Mouse (Mus musculus): ENCODE data around the gene Ankfn1. TPM values are rescaled to one million over a fixed set of nuclear protein-coding genes. Genes with fewer than 3 reads are reported as not detected.

Gene Ankfn1
- total RNA-seq, 1 experiment from 2014 or later = not detected

DNA sequence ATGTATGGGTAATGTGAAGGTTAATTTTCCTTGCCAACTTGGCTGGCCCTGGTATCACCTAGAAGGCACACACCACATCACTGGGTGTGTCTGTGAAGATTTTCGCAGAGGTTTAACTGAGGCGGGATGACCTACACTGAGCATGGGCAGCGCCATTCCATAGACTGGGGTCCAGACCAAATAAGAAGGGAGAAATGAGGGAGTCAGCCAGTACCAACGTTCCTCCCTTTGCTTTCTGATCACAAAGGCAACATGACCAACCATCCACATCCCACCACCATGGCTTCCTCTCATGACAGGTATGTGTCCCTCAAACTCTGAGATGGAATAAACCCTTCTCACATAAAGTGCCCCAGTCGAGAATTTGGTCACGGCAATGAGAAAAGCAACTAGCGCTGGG is 68.9 kb downstream of the Ankfn1 start:
- ATAC-seq (replicated peaks in 1 of 2; ENCODE audit: insufficient read depth in 1 of 2, low FRiP score in 2 of 2, low TSS enrichment in 1 of 2, low read depth in 1 of 2, poor library complexity in 2 of 2, severe bottlenecking in 2 of 2) = no peak

DNA sequence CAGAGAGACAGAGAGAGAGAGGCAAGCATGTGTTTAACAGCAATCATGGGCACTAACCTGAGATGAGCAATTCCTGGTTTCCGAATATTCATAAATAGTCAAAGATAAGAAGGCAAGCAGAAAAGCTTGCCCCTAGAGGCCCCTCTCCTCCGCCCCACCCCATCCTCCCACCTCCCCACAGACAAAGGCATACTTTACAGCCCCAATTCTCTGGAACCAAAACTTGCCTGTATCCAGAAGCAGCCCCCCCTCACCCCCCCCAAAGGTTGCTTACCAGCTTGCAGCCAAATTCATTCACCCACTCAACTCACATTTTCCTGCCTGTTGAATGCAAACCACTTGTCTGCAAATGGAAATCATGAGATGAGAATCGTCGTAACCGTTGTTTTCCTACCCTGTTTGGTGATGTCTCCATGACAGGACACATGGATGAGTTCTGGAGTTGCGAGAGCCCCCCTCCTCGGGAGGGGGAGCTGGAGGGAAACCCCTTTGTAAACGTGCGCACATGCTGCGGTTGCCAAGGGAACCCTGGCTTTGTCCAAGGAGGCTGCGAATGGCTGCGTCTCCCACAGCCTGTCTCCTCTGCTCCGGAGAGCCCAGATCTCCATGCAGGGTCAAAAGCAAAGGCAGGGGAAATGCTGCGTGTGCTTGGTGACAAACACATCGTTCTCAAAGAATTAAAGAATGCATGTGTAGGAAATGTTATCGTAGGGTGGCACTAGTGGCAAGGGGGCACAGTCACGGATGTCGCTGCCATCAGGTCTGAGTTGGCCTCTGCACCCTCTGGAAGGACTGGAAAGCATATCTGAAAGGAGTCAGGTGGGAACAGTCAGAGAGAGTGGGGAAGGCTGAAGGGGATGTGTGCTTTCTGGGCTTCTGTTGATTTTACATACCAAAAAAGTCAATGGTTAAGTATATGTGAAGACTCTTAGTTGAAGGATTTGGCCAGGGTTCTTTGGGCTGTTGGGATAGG is 80.7 kb downstream of the Ankfn1 start:
- ATAC-seq (replicated peaks in 1 of 2; ENCODE audit: insufficient read depth in 1 of 2, low FRiP score in 2 of 2, low TSS enrichment in 1 of 2, low read depth in 1 of 2, poor library complexity in 2 of 2, severe bottlenecking in 2 of 2) = no peak

DNA sequence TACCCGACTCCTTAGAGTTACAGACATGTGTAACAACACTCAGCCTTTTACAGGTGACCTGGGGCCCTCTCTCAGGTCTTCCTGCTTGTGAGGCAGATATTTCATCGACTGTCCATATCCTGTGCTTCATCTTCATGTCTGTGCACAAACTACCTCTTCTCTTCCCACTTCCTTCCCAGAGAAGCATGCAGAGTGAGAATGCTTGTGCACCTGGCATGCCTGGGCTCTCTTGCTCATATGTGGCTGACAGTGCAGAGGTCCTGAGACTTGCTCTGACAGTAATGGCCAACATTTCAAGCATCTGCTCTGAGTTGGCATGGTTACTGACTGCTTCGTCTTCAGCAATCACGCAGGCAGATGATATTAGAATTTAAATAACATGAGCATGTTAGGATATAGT is 83.8 kb downstream of the Ankfn1 start:
- ATAC-seq (replicated peaks in 1 of 2; ENCODE audit: insufficient read depth in 1 of 2, low FRiP score in 2 of 2, low TSS enrichment in 1 of 2, low read depth in 1 of 2, poor library complexity in 2 of 2, severe bottlenecking in 2 of 2) = no peak

DNA sequence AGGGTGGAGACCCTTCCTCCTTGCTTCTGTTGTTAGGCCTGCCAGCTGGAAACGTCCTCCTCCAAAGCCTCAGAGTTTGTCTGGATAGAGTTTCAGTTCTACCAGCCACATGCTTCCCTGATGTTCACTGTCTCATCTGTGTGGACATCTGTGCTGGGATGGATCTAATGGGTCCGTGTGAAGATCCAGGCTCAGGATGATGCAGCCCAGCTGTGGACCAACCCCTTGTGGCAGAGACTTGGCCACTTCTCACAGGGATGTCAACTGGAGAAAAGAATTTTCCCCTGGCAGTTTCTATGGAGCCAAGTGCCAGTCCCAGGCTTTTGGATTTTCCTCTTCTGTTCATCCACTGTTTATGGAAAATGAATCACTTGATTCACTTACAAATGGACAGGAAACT is 100.5 kb downstream of the Ankfn1 start:
- no peak for ATAC-seq (replicated peaks in 1 of 2; ENCODE audit: insufficient read depth in 1 of 2, low FRiP score in 2 of 2, low TSS enrichment in 1 of 2, low read depth in 1 of 2, poor library complexity in 2 of 2, severe bottlenecking in 2 of 2)

DNA sequence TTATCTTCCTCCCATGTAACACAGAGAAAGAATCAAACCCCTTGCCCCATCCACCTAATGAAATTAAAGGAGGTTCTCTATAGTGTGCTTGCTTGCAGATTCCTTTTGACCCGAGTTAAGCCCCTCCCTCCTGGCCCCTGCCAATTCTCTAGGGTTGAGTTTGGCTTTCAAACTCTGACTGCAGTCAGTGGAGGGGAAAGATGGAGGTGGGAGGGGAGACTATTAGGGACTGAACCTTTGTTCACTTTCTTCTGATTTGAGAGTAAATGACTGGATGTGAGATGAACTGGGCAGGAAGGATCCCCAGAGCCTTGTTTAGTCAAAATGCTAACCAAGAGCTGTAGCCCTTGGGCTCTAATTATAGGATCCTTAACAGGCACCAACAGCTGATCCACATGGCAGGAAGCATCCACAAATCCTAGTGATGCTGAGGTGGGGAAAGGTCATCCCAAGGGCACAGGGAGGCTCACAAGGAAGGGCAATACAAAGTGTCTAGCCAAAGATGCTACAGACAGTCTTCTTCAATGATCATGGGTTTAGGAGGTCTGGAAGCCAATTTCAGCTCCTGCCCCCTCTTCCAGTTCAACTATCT is 103.4 kb downstream of the Ankfn1 start:
- no peak for ATAC-seq (replicated peaks in 1 of 2; ENCODE audit: insufficient read depth in 1 of 2, low FRiP score in 2 of 2, low TSS enrichment in 1 of 2, low read depth in 1 of 2, poor library complexity in 2 of 2, severe bottlenecking in 2 of 2)

DNA sequence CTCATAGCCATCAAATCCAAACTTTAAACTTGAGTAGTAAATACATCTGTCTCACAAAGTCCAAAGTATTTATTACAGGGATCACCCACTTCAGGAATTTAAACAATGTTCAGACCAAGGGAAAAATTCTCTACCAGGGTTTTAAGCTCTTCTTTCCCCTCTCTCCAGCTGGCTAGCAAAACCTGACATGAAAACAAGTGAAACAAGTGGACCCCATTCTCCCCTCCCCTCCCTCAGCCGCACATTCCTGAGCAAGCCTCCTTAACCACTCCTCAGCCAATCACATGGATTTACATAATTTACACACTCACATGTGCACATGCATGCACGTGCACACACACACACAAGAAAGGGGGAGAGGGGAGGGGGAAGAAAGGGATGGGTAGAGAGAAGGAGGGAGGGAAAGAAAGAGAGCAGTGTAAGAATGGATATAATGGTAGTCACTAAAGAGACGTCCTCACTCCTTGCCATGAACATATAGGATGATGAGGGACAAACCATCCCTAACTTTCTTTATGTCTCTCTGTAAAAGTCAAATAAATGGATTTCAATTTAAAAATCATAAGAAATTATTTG is 104.9 kb downstream of the Ankfn1 start:
- no peak for ATAC-seq (replicated peaks in 1 of 2; ENCODE audit: insufficient read depth in 1 of 2, low FRiP score in 2 of 2, low TSS enrichment in 1 of 2, low read depth in 1 of 2, poor library complexity in 2 of 2, severe bottlenecking in 2 of 2)

DNA sequence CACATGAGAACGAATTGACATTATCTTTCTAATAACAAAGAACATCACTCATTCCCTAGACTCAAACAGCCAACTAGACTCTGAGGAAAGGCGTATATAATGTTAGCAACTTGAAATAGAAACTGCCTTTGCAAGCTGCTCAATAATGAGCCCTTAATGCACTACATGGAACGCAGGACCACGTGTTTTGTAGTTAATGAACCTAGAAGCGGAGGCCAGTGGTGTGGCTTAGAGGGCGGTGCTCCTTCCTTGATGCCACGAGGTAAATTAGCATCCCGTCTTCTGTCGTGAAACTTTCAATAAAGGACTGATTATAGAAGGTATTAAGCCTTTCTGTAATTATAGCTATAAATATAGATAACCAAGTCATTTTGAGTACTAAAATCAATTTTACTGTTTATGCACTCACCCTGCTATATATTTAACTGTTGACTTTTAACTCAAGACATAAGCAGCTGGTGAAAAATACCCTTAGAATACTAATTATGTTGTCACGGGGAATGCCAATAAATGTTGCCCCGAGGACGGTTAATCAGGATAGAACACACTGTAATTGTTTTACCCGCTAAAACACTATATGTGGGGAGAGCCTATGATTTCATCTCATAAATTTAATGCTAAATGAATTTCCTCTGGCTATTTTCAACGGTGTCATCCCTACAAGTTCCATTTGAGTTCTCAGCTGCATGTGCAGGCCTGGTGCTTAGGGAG is 112.1 kb downstream of the Ankfn1 start:
- ATAC-seq (replicated peaks in 1 of 2; ENCODE audit: insufficient read depth in 1 of 2, low FRiP score in 2 of 2, low TSS enrichment in 1 of 2, low read depth in 1 of 2, poor library complexity in 2 of 2, severe bottlenecking in 2 of 2) = no peak

DNA sequence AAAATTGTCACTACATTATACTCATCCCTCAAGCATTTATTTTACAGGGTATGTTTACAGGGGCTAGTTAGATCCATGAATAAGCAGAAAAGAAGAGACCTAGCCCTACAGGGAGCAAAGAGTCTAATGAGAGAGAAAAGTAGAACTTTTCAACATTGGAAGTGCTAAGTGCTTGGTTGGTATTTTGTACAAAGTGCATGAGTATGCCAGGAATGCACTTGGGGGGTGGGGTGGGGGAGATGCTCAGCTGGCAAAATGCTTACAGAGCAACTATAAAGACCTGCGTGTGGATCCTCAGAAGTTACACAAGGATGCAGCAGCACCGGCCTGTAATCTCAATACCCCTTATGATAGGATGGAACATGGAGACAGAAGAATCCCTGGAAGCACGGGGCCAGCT is 118.4 kb downstream of the Ankfn1 start:
- no peak for ATAC-seq (replicated peaks in 1 of 2; ENCODE audit: insufficient read depth in 1 of 2, low FRiP score in 2 of 2, low TSS enrichment in 1 of 2, low read depth in 1 of 2, poor library complexity in 2 of 2, severe bottlenecking in 2 of 2)

DNA sequence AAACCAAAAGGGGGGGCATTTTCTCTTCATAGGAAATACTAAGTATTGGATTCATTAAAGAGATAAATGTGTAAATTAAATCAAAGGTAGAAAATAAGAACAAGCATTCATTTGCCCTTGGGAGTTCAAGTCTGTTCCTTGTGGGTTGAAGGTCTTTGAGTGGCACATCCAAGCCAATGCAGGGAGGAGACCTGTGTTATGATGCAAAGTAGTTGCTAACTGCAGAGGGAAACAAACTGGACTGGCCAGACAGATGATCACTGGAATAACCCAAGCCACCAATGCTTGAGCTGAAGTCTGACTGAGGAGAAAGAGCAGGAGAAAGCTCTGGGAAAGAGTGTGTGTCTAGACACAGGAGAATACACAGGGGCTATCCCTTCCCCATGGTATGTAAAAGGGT is 120.9 kb downstream of the Ankfn1 start:
- ATAC-seq (replicated peaks in 1 of 2; ENCODE audit: insufficient read depth in 1 of 2, low FRiP score in 2 of 2, low TSS enrichment in 1 of 2, low read depth in 1 of 2, poor library complexity in 2 of 2, severe bottlenecking in 2 of 2) = no peak

DNA sequence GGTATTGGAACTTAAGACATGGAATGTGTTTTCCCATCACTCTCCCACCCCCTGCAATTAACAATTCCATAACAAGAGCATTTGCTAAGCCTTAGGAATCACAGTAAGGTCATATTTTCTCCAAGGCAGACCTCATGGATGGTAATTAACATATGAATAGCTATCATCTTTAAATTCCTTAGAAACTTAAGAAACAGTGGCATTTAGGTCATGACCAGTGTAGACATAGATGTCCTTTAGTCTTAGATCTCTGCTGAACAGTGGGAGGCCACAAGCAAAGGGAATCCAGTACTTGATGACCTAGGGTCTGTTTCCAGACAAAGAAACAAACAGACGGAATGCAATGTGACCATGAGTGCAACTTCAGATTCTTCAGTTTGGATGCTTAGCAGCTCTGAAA is 141.7 kb downstream of the Ankfn1 start:
- ATAC-seq (replicated peaks in 1 of 2; ENCODE audit: insufficient read depth in 1 of 2, low FRiP score in 2 of 2, low TSS enrichment in 1 of 2, low read depth in 1 of 2, poor library complexity in 2 of 2, severe bottlenecking in 2 of 2) = no peak

DNA sequence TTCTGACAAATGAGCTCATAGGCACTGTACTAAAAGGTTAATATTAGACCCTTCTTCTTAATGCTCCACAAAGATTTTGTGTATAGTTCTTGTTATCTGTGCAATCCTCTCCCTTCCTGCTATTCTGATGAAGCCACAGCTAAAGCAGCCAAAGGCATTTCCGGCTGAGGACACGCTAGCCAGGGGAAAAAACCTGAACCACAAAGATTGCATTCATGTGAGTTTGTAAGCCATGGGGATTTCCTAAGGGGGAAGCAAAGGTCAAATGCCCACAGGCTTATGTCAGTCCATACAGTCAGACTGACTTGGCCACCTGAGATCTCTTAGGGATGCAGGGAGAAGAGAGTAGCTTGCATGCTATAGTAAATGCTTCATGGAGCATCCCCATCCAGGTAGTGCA is 146.1 kb downstream of the Ankfn1 start:
- ATAC-seq (replicated peaks in 1 of 2; ENCODE audit: insufficient read depth in 1 of 2, low FRiP score in 2 of 2, low TSS enrichment in 1 of 2, low read depth in 1 of 2, poor library complexity in 2 of 2, severe bottlenecking in 2 of 2) = no peak

DNA sequence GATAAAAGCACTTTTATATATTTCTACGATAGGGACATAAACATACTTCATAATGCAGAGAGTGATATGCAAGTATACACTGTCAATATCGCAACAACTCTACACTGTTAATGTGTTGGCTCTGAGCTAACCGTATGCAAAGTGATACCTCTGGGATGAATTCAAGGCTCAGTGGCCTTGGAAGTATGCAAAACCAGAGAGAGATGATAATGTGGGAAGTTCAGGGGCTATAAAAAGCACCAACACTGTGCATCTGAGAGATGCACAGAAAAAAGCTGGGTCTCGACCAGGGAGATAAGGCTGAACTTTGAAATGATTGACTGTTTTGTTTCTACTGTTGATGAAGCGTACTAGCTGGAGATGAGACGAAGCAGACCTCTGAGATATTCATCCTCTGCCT is 148.9 kb downstream of the Ankfn1 start:
- ATAC-seq (replicated peaks in 1 of 2; ENCODE audit: insufficient read depth in 1 of 2, low FRiP score in 2 of 2, low TSS enrichment in 1 of 2, low read depth in 1 of 2, poor library complexity in 2 of 2, severe bottlenecking in 2 of 2) = no peak

DNA sequence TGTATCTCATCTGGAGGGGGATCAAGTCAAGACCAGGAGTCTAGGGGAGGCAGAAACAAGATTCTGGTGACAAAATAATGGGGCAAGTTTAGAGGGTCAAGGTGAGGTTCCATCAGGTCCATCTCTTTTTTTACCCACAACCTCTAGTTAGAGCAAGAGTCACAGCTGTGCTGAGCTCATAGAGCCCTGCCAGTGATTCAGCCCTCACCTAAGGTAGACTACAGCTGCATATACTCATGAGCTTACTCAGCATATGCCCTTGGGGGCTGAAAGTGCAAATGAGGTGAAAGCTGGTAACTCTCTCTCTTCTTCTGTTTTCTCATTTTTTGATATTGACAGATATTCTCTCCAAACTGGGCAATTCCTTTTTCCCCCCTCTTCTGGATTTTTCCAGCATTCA is 150.2 kb downstream of the Ankfn1 start:
- no peak for ATAC-seq (replicated peaks in 1 of 2; ENCODE audit: insufficient read depth in 1 of 2, low FRiP score in 2 of 2, low TSS enrichment in 1 of 2, low read depth in 1 of 2, poor library complexity in 2 of 2, severe bottlenecking in 2 of 2)

DNA sequence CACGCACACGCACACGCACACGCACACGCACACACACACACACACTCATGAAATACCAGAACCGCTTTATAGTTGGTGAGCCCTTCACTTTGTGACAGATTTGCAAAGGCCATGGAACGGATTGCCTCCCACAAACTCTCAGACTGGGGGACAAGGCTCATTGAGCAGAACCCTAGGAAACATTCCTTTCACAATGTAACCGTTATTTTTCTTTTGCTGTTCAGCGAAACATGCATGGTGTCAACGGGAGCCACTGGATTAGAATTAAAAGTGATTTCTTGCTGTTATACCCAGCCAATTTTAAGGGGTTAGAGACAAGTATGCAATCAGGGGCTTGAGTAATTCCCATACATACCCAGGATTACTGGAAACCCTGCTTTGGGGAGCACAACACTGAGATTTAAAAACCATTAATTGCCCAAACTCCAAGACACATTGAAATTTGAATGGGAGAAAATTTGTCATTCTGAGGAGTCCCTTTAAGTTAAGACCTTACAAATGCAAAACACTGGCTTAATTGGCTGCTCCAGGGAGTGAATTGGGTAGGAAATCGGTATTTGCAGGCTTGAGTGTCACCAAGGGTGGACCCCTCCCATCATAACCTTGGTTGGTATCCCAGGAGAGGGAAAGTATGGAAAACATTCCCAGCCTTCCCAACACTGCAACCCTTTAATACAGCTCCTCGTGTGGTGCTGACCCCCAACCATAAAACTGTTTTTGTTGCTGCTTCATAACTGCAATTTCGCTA is 153.6 kb downstream of the Ankfn1 start:
- no peak for ATAC-seq (replicated peaks in 1 of 2; ENCODE audit: insufficient read depth in 1 of 2, low FRiP score in 2 of 2, low TSS enrichment in 1 of 2, low read depth in 1 of 2, poor library complexity in 2 of 2, severe bottlenecking in 2 of 2)

DNA sequence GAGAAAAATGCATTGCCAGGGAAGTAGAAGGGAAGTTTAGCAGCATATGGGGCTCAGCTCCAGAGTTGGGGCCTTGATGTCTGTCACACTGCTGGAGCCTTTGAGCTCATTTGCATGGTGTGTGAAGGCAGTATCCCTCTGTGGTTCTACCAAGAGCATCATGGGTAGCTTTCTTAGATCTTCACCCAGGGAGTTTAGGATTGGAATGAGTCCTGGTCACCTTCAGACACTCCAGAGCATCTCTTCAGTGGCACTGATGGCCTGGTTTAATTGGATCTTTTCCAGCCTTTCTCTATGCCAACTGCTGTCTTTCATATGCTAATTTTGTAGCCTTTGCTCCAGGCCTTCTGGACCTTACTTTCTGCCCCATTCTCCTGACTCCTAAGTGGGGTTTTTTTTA is 157.5 kb downstream of the Ankfn1 start:
- ATAC-seq (replicated peaks in 1 of 2; ENCODE audit: insufficient read depth in 1 of 2, low FRiP score in 2 of 2, low TSS enrichment in 1 of 2, low read depth in 1 of 2, poor library complexity in 2 of 2, severe bottlenecking in 2 of 2) = no peak

DNA sequence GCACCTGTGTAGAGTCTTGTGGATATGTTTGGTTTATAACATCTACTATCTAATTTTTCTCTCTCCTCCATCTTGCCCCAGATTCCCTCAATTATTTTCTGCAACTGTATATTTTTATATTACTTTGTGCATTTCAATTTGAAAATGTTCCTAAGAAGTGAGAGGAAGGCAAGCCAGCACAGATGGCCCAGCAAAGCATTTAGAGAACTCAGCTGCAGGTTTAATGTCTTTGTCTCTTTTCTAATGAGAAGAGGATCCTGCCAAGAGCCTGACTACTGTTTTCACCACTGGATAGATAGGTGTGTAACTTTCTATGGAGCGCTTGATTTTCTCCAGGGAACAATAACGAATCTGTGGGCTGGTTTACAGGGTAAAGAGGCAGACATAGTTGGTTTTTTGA is 161.6 kb downstream of the Ankfn1 start:
- ATAC-seq (replicated peaks in 1 of 2; ENCODE audit: insufficient read depth in 1 of 2, low FRiP score in 2 of 2, low TSS enrichment in 1 of 2, low read depth in 1 of 2, poor library complexity in 2 of 2, severe bottlenecking in 2 of 2) = no peak

DNA sequence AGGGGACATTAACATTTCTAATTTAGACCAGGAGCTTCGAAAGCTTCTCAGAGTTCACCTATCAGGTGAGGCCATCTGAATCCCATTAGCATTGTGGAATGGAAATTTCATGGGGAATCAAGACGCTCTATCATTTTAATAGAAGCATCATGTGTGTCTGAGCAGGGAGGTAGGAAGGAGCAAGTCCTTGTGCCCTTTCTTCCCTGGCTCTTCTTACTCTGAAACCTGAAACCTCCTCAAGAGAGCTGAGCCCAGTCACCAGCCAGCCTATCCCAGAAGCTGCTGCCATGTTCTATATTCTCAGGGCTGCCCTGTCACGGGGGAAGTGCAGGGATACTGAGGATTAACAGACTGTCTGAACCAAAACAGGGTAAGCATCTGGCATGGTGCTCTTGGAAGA is 165.9 kb downstream of the Ankfn1 start:
- no peak for ATAC-seq (replicated peaks in 1 of 2; ENCODE audit: insufficient read depth in 1 of 2, low FRiP score in 2 of 2, low TSS enrichment in 1 of 2, low read depth in 1 of 2, poor library complexity in 2 of 2, severe bottlenecking in 2 of 2)

Measured in hematopoietic stem cell, adult 5-6 weeks (primary cell).